Mouse (Mus musculus) telencephalon, adult 2 months (tissue): ENCODE results near the gene Cdk6.

Source experiments
- DNase-seq: peaks from one replicate; pipeline ENCODE4 v3.0.0-alpha.2; 2011; ENCODE audit warnings: low read depth, low spot score

Gene Cdk6

DNA sequence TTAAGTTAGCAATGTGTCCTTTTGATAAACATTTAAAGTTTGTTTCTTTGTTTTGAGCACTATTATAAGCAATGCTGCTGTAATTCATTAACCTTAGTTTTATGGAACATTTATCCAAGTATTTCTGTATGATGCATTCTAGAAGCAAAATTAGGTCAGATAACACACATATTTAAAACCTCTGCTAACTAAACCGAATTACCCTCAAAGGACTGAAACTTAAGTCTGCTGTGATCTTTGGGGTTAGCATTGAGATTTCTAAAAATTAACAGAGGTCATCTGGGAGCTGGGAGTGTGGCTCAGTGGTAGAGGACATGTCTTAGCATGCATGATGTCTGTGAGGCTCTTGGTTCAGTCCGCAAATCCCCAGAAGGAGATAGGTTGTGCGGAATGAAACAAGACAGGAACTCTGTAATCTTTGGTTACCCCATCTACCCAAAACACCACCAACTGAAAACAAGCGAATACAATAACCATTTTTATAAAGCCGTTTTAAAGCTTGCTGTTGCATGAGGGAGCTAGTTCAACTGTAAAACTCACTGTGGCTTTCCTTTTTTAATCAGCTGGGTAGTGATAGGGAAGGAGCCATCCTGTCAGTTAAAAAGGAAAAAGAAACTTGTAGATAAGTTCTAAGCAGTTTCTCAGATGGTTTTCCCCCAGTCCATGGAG is 141.9 kb downstream of the Cdk6 start:
- DNase-seq, result no peak

- no peak for DNase-seq
Measured at GRCm38 (mm10) chr5:3486579-3487282, 145.4 kb downstream of the Cdk6 start.

GRCm38 (mm10) chr5:3488146-3488774 is 147.0 kb downstream of the Cdk6 start:
- DNase-seq, result no peak

- no peak for DNase-seq
Measured at GRCm38 (mm10) chr5:3490358-3490757, 149.1 kb downstream of the Cdk6 start.

DNA sequence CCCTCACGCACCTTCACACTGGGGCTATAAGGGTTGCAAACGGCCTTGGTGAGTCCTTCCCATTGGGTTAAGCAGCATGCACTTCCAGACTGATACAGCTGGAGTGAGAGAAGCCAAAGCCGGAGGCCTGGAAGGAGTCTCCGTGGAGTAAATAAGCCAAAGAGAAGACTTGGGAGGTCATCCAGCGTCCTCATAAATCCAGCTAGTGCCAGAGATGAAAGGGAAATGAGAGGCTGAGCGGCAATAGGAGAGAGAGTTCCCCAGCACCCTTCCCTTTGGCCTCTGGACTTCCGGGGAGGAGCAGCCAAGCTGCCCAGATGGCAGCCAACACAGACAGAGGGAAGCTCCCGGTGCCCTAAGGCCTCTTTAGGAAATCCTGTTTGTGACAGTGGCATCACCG is 149.8 kb downstream of the Cdk6 start:
- DNase-seq, result no peak

- DNase-seq, result no peak
Measured at GRCm38 (mm10) chr5:3491883-3492282, 150.6 kb downstream of the Cdk6 start.

- no peak for DNase-seq
Measured at GRCm38 (mm10) chr5:3492776-3493636, 151.7 kb downstream of the Cdk6 start.

- no peak for DNase-seq
Measured at GRCm38 (mm10) chr5:3493968-3494367, 152.7 kb downstream of the Cdk6 start.

- no peak for DNase-seq
Measured at GRCm38 (mm10) chr5:3494452-3495187, 153.3 kb downstream of the Cdk6 start.

GRCm38 (mm10) chr5:3497505-3497925 is 156.2 kb downstream of the Cdk6 start:
- DNase-seq, result no peak

GRCm38 (mm10) chr5:3500298-3500697 is 159.0 kb downstream of the Cdk6 start:
- DNase-seq, result no peak

GRCm38 (mm10) chr5:3500957-3501563 is 159.8 kb downstream of the Cdk6 start:
- DNase-seq, result no peak

GRCm38 (mm10) chr5:3501564-3502001 is 160.3 kb downstream of the Cdk6 start:
- DNase-seq, result no peak

DNA sequence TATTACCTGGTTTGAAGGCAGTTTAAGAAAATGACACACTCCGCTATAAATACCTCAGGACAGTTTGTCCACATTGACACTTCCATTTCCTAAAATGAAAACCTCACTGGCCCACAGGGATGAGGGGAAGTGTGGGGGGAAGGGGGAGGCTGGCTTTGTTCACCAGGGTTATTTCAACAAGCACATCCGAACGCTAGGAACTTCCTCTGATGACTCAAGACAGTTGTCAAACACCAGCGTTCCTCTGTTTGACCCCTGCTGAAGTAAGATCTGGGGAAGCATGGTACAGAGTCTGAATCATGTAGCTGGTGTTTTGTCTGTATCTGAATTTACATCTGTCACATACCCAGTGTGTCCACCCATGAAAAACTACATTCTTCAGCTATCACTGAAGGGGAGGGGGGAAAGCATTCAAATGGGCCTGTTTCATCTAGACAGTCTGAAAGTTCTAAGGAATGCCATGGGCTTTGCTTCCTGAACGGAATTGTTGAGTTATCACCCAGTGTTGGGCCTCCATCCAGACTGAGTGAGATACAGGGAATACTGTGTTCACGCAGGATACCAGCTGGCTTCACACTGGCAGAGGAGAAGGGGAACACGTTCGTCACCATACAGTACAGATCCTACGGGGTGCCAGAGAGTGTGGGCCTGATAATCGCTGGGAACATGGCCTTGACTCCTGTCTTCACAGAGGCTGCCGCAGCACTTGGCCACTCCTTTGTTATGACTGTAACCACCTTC is 161.5 kb downstream of the Cdk6 start:
- DNase-seq, result no peak

DNA sequence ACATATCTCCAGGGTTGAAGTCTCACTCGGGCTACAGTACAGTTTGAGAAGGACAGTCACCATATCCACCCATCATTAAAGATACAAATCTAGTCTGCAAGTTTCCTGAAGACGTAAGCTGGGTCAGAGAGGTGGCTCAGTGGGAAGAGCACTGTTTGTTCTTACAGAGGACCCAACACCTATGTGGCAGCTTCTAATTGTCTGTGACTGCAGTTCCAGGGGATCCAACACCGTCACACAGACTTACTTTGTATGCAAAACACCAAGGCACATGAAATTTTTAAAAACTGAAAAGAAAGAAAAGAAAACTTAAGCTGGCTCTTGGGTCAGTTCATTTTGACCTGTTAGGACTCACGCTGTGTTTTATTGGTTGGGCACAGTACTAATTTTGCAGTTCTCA is 162.1 kb downstream of the Cdk6 start:
- DNase-seq, result no peak

DNA sequence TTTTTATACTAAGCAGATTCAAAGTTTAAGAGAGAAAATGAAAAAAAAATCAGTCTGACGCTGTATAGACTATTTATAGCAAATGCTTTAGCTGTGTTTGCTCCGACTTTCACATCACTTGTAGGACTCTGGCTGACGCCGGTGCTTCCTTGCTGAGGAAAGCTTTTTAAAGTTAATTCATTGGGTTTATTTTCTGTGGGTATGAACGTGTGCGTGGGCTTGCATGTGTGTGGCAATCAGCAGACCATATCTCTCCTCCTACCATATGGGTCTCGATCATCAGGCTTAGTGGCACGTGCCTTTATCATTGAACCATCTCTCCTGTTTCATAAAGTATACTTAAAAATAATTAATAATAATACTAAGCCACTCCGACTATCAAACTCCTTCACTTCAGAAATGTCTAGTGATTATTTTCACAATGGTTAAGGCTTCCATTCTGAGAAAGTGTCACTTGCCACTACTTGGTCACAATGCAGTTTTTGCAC is 162.6 kb downstream of the Cdk6 start:
- DNase-seq, result no peak

DNA sequence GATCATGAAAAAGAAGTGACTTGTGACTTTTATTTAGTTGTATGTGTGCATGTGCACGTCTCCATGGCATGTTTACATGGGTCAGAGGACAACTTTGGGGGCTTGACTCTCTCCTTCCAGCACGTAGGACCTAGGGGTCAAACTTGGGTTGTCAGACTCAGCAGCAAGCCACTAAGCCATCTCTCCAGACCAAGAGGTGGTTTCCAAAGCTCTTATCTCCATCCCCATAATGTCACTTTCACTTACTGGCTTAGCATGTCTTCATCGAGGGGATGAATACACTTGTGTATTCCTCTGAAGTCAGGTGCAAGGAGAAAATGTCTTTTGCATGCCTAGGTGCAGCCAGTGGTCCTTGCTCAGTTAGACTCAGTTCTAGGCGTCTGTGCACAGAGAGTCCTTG is 163.2 kb downstream of the Cdk6 start:
- DNase-seq, result no peak

DNA sequence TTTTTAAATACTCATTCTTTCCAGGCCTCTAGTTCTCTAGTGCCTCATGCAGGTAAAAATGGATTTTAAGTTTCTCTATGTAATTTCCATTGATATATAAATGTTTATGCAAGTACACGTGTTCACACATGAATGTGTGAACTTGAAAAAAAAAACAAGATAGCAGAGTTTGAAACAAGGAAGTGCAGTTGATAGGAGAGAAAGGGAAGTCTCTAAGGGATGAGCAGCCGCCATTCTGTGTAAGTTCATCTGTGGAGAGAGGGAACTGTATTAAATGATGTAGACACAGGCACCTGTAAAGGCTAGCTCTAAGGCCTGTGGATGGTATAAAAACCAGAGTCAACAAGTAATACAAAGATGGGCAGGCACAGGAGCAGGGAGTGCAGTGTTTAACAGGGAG is 164.3 kb downstream of the Cdk6 start:
- DNase-seq, result no peak

DNA sequence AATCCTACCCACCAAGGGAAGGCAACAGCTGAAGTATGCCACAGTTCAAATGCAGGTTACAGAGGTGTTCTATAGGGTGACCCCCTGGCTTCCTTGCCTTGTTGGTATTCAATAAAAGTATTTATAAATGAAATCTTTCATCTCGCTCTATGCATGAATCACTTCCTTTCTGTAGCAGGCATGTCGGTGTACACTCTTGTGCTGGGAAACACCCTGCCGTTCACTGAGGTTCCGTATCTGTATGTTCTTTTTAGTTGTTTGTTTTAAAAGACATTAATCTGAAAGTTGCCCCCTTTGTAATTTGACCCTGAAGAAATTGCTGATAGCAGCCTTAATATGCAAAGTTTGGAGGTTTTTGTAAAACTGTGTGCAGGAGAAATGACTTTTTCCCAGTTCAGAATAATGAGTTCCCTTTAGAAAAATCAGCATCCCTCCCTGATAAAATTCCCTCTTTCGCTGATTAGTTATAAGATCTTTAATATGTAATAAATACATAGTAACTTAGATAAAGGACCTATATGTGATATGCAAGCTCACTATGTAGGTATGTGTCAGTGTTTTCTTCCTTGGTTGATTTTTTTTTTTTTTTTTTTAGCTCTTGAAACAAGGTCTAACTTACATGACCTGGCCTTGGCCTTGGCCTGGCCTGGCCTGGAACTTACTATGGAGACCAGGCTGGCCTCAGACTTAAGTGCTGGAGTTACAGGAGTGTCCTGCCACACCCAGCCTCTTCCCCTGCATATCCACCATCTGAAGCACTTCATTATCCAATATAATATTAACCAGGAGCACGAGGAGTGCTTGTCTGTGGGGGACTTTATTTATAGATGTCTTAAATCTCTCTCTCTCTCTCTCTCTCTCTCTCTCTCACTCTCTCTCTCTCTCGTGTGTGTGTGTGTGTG is 167.4 kb downstream of the Cdk6 start:
- DNase-seq, result no peak
